Mouse (Mus musculus) forebrain, postnatal 0 days (tissue): Measurements from ENCODE around the gene Cap2. TPM values are rescaled to one million over a fixed set of nuclear protein-coding genes. Genes with fewer than 3 reads are reported as not detected.

Experiments used
- ATAC-seq: fragments of 200-750 bp; cut with Nextera tagmentation; 2 replicates; pipeline ENCODE4 v1.8.0; 2017; ENCODE audit warnings: mild to moderate bottlenecking, moderate library complexity
- DNase-seq: peaks from one replicate; pipeline ENCODE4 v3.0.0-alpha.2; 2015
- H3K27ac ChIP-seq: fragments of 300-500 bp; sonication (generic); 2 replicates; pipeline ENCODE4 v1.5.1; 2014; ENCODE audit warnings: low read depth, mild to moderate bottlenecking, antibody characterized with exemption, low read length, moderate library complexity, mixed read lengths
- H3K27me3 ChIP-seq: fragments of 300-500 bp; sonication (generic); 2 replicates; pipeline ENCODE4 v1.6.1; 2014; ENCODE audit warnings: mild to moderate bottlenecking, low read length, mixed read lengths; ENCODE audit not compliant: insufficient read depth
- H3K36me3 ChIP-seq: fragments of 300-500 bp; sonication (generic); 2 replicates; pipeline ENCODE4 v1.6.1; 2014; ENCODE audit warnings: mild to moderate bottlenecking, moderate library complexity; ENCODE audit not compliant: insufficient read depth
- H3K4me1 ChIP-seq: fragments of 300-500 bp; sonication (generic); 2 replicates; pipeline ENCODE4 v1.6.1; 2014; ENCODE audit warnings: antibody characterized with exemption; ENCODE audit not compliant: insufficient read depth
- H3K4me2 ChIP-seq: fragments of 300-500 bp; sonication (generic); 2 replicates; pipeline ENCODE4 v1.6.1; 2014; ENCODE audit warnings: low read depth, mild to moderate bottlenecking, moderate library complexity
- H3K4me3 ChIP-seq: fragments of 300-500 bp; sonication (generic); 2 replicates; pipeline ENCODE4 v1.5.1; 2014; ENCODE audit warnings: low read depth, low read length, mixed read lengths
- H3K9ac ChIP-seq: fragments of 300-500 bp; sonication (generic); 2 replicates; pipeline ENCODE4 v1.6.1; 2014; ENCODE audit warnings: mild to moderate bottlenecking
- H3K9me3 ChIP-seq: fragments of 300-500 bp; sonication (generic); 2 replicates; pipeline ENCODE4 v1.6.1; 2016; ENCODE audit warnings: low read length
- CTCF ChIP-seq: sonication (generic); IDR thresholded peaks from 2 replicates; pipeline ENCODE4 v1.5.1; 2016; ENCODE audit warnings: antibody characterized with exemption, control low read depth, low read depth
- WGBS: fragments of 180-500 bp; shearing (Covaris S2); extraction: QIAGEN DNeasy Blood & Tissue Kit; methylation state at CpG from one replicate; pipeline ENCODE4 v1.1.7; 2014; 5-methylcytosine and 5-hydroxymethylcytosine counted together
- polyA plus RNA-seq: library from polyadenylated mRNA; unstranded; fragments of >200 nt; fragmentation: Nextera tagmentation; extraction: Ambion mirVana; gene quantifications from 2 replicates; pipeline ENCODE4 v1.2.1, GENCODE M21; 2015
- total RNA-seq: library from RNA; depleted of rRNA; stranded (reverse); fragments of >200 nt; gene quantifications from 2 replicates; pipeline ENCODE4 v1.2.3, GENCODE M21; 2014; rRNA removed

The Cap2 gene
- total and polyA plus RNA-seq, 2 experiments from 2014 or later, result 14.6 to 16.5 TPM

DNA sequence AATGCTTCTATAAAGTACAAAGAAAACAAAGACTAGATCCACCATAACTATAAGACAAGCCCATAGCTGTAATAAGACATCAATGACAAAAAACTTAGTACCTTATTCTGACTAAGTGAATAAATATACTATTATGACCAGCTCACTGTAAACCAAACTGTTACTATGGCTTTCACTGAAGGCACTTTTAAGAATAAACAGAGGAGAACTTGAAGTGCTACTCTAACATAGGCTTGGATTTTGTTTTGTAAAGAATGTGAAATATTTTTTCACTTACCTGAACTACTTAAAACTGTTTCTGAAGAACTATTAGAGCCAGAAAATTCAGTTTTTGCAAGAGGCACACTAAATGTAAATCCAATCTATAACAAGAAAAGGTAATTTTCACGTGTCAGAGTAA, 197.7 kb downstream of the Cap2 start:
- no peaks in the 10 kb centered on the region for H3K4me1 ChIP-seq
- 86% methylated on average over 1 of the region's 1 CpGs for WGBS
- no peak overlapping the region for H3K27ac ChIP-seq
- DNase-seq, result no peak
- H3K4me3 ChIP-seq, result no peak overlapping the region
- H3K9ac ChIP-seq, result no peak overlapping the region
- no peak for ATAC-seq
- no peak overlapping the region for H3K4me2 ChIP-seq
- H3K9me3 ChIP-seq, result no peaks in the 10 kb centered on the region
- no peaks in the 10 kb centered on the region for H3K27me3 ChIP-seq
- peaks cover 17% of the 10 kb centered on the region for H3K36me3 ChIP-seq
- no peak for TF ChIP-seq CTCF

Other genes starting within 250 kb of the Cap2 start
- not detected in 2 replicates for gene Stmnd1, start 228.1 kb upstream of the Cap2 start, total RNA-seq
- gene Stmnd1, start 228.1 kb upstream of the Cap2 start, polyA plus RNA-seq, result 0.28 TPM in 1 of 2 replicates, not detected in the other
- gene Rbm24, start 83.4 kb upstream of the Cap2 start, total RNA-seq, result 29.8 and 32.6 TPM in 2 replicates
- gene Rbm24, start 83.4 kb upstream of the Cap2 start, polyA plus RNA-seq, result 5.6 and 5.7 TPM in 2 replicates
- gene Fam8a1, start 167.7 kb downstream of the Cap2 start, total RNA-seq, result 63.0 and 73.8 TPM in 2 replicates
- gene Fam8a1, start 167.7 kb downstream of the Cap2 start, polyA plus RNA-seq, result 13.6 and 18.8 TPM in 2 replicates
- gene Nup153, start 226.1 kb downstream of the Cap2 start, total RNA-seq, result 60.6 and 62.4 TPM in 2 replicates
- gene Nup153, start 226.1 kb downstream of the Cap2 start, polyA plus RNA-seq, result 7.3 and 11.5 TPM in 2 replicates